Mouse (Mus musculus) megakaryocyte, adult 5-6 weeks (primary cell): ENCODE measurements at regions not wholly inside any gene's neighbourhood (a gene's known extent, or its start where the extent isn't known, plus 50 kb on each side); places are given as distances from the start of the nearest gene placed in this dataset.
"Not testable (repeated sequence)": the region's sequence is repeated elsewhere in the genome, so short reads cannot be mapped to it uniquely, and the experiment has no call there.

Experiments
- ATAC-seq: 2 replicates; pipeline ENCODE4 v1.8.0; 2016; ENCODE audit warnings: mild to moderate bottlenecking, inconsistent platforms; ENCODE audit not compliant: poor library complexity, severe bottlenecking

- no peak for ATAC-seq
These were observed 61.8 kb upstream of the Gadl1 start for GRCm38 (mm10) chr9:115847289-115848074.

DNA sequence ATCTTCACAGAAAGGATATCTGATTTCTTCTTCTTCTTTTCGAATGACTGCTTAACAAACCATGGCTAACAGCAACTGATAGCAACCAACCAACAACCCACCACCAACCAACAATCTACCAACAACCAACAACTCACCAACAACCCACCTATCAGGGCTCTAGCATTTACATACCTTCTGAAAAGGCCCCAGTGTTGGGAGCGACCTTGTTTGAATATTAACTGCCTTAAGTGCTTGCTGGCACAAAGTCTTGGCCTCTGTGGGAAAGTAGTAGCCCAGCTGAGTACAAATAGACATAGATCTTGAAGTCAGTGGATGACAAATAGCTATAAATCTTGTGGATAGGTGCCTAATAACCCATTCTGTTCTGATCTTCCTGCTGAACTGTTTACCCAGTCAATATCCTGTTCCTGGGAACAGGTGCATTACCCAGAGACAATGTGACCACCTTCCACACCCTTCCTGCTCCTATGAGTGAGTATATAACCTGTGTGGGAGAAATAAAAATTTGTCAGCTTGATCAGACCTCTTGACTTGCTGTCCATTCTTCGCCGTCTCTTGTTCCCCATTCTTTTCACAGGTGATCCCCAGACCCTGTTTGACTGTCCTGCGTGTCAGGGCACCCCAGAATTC is 55.9 kb upstream of the Gadl1 start:
- ATAC-seq = not testable (repeated sequence)

GRCm38 (mm10) chr9:115857301-115857700 is 52.0 kb upstream of the Gadl1 start:
- no peak for ATAC-seq

DNA sequence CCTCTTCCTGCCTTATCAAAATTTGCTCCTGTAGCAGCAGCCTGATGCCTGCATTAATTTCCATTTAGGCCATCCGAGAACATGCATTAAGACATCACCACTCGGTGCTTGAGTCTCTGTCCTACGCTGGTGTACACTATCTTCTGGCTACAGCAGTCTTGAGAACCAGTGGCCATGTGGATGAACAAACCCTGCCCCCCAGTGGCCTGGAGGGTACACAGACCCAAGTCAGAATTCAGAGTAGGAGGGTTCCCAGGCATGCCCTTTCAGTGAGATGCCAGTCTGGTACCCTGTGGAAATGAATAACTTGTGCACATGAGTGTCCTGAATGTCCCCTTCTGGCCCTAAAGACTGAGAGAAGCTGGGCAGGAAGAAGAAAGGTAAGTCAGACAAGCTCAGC is 50.4 kb upstream of the Gadl1 start:
- ATAC-seq = peak; percentile 42
